Mouse (Mus musculus) kidney, adult 11 months (tissue): ENCODE data around the gene Srrt.

Experiments used
- DNase-seq: peaks from one replicate; pipeline ENCODE4 v3.0.0; 2022

Srrt gene

GRCm38 (mm10) chr5:137337190-137337589 is 29.7 kb upstream of the Srrt start:
- DNase-seq: no peak

GRCm38 (mm10) chr5:137335066-137335465 is 27.6 kb upstream of the Srrt start:
- DNase-seq: no peak

GRCm38 (mm10) chr5:137334317-137334716 is 26.8 kb upstream of the Srrt start:
- DNase-seq: no peak

- peak; percentile 95 for DNase-seq
Observed at GRCm38 (mm10) chr5:137333512-137334174, 26.2 kb upstream of the Srrt start, which contains the start of gene Slc12a9. Gene Slc12a9 (minus strand): TSS chr5:137333597.

- no peak for DNase-seq
Observed at GRCm38 (mm10) chr5:137332857-137333511, 25.5 kb upstream of the Srrt start.

GRCm38 (mm10) chr5:137330910-137331309 is 23.4 kb upstream of the Srrt start:
- DNase-seq: no peak

- DNase-seq: no peak
Observed at GRCm38 (mm10) chr5:137320996-137321395, 13.5 kb upstream of the Srrt start.

GRCm38 (mm10) chr5:137318570-137318969 is 11.1 kb upstream of the Srrt start:
- peak; percentile 67 for DNase-seq

GRCm38 (mm10) chr5:137317361-137317760 is 9.9 kb upstream of the Srrt start:
- no peak for DNase-seq

- no peak for DNase-seq
Observed at GRCm38 (mm10) chr5:137315084-137315903, 7.8 kb upstream of the Srrt start.

GRCm38 (mm10) chr5:137314193-137315083 is 7.0 kb upstream of the Srrt start, which contains the start of gene Trip6:
Gene Trip6 (minus strand): TSS chr5:137314404.
- peak; percentile 85 for DNase-seq

GRCm38 (mm10) chr5:137313466-137314192 is 6.2 kb upstream of the Srrt start:
- DNase-seq: no peak

GRCm38 (mm10) chr5:137308356-137308755 is 882 bp upstream of the Srrt start:
- DNase-seq: no peak

- DNase-seq: no peak
Observed at GRCm38 (mm10) chr5:137306439-137307005, 952 bp downstream of the Srrt start.

GRCm38 (mm10) chr5:137305822-137306221 is 1.7 kb downstream of the Srrt start:
- no peak for DNase-seq

- no peak for DNase-seq
Observed at GRCm38 (mm10) chr5:137304816-137305215, 2.7 kb downstream of the Srrt start.

GRCm38 (mm10) chr5:137304165-137304564 is 3.3 kb downstream of the Srrt start:
- no peak for DNase-seq

- no peak for DNase-seq
Observed at GRCm38 (mm10) chr5:137303609-137304008, 3.9 kb downstream of the Srrt start.

- no peak for DNase-seq
Observed at GRCm38 (mm10) chr5:137301253-137301652, 6.2 kb downstream of the Srrt start.

GRCm38 (mm10) chr5:137299240-137299639 is 8.2 kb downstream of the Srrt start:
- DNase-seq: no peak

- no peak for DNase-seq
Observed at GRCm38 (mm10) chr5:137297126-137297525, 10.3 kb downstream of the Srrt start.
